Mouse (Mus musculus) heart, postnatal 0 days (tissue): ENCODE results near the gene Adam22.

Experiments used
- CTCF ChIP-seq: IDR thresholded peaks from 2 replicates; pipeline ENCODE4 v1.5.1; 2016; ENCODE audit warnings: antibody characterized with exemption, control low read depth, low read depth
- EP300 ChIP-seq: IDR thresholded peaks from 2 replicates; pipeline ENCODE4 v1.6.1; 2016; ENCODE audit warnings: antibody characterized with exemption, low read depth

GRCm38 (mm10) chr5:8131918-8132317 lies 236.0 kb downstream of the Adam22 start:
- no peak for TF ChIP-seq CTCF
- no peak for TF ChIP-seq EP300
